Mouse (Mus musculus) MEL (cell line): ENCODE results near the gene Trub1.

ENCODE experiments used
- CTCF ChIP-seq, 3 experiments: IDR thresholded peaks in 2 of 3; conservative IDR thresholded peaks in 1 of 3; 2 replicates each; pipeline ENCODE4 v1.5.1; 2011 to 2012; ENCODE audit warnings: low read length in 3 of 3, low read depth in 2 of 3, mild to moderate bottlenecking in 2 of 3, improper control_type of control experiment in 1 of 3, inconsistent platforms in 1 of 3, mixed read lengths in 1 of 3, moderate library complexity in 1 of 3; ENCODE audit not compliant: control insufficient read depth in 1 of 3, insufficient read depth in 1 of 3, poor library complexity in 1 of 3, severe bottlenecking in 1 of 3
- GABPA ChIP-seq: IDR thresholded peaks from 2 replicates; pipeline ENCODE4 v1.6.1; 2012; ENCODE audit warnings: low read depth, mild to moderate bottlenecking, inconsistent platforms, low read length, improper control_type of control experiment, moderate library complexity
- GATA1 ChIP-seq: IDR thresholded peaks from 2 replicates; pipeline ENCODE4 v1.6.1; 2011; ENCODE audit warnings: low read depth, low read length, improper control_type of control experiment
- MAFK ChIP-seq: IDR thresholded peaks from 2 replicates; pipeline ENCODE4 v1.6.1; 2011; ENCODE audit warnings: low read depth, mild to moderate bottlenecking, low read length, improper control_type of control experiment, borderline replicate concordance
- MXI1 ChIP-seq: IDR thresholded peaks from 2 replicates; pipeline ENCODE4 v1.6.1; 2011; ENCODE audit warnings: mild to moderate bottlenecking, low read depth, low read length, improper control_type of control experiment
- POLR2A ChIP-seq, 2 experiments: IDR thresholded peaks; 2 replicates each; pipeline ENCODE4 v1.6.1; 2011 to 2012; ENCODE audit warnings: low read length in 2 of 2, mild to moderate bottlenecking in 2 of 2, control low read depth in 1 of 2, improper control_type of control experiment in 1 of 2, low read depth in 1 of 2, moderate library complexity in 1 of 2; ENCODE audit not compliant: control insufficient read depth in 1 of 2, insufficient read depth in 1 of 2, poor library complexity in 1 of 2
- POLR2AphosphoS2 ChIP-seq: IDR thresholded peaks from 2 replicates; pipeline ENCODE4 v1.6.1; 2011; ENCODE audit warnings: low read length, improper control_type of control experiment
- POLR2AphosphoS5 ChIP-seq: IDR thresholded peaks from 2 replicates; pipeline ENCODE4 v1.6.1; 2012; ENCODE audit warnings: low read depth, borderline replicate concordance, mild to moderate bottlenecking, inconsistent platforms, low read length, moderate library complexity, mixed read lengths
- RAD21 ChIP-seq: IDR thresholded peaks from 2 replicates; pipeline ENCODE4 v1.6.1; 2011; ENCODE audit warnings: mild to moderate bottlenecking, low read depth, low read length, improper control_type of control experiment
- SMC3 ChIP-seq: IDR thresholded peaks from 2 replicates; pipeline ENCODE4 v1.6.1; 2011; ENCODE audit warnings: low read depth, low read length, improper control_type of control experiment
- TBP ChIP-seq: IDR thresholded peaks from 2 replicates; pipeline ENCODE4 v1.8.0; 2011; ENCODE audit warnings: low read depth, low read length, improper control_type of control experiment
- USF2 ChIP-seq, 2 experiments: IDR thresholded peaks; 2 replicates each; pipeline ENCODE4 v1.6.1; 2011 to 2012; ENCODE audit warnings: improper control_type of control experiment in 2 of 2, low read length in 2 of 2, borderline replicate concordance in 1 of 2, inconsistent platforms in 1 of 2, low read depth in 1 of 2, mild to moderate bottlenecking in 1 of 2; ENCODE audit not compliant: insufficient read depth in 1 of 2
- ZMIZ1 ChIP-seq: IDR thresholded peaks from 2 replicates; pipeline ENCODE4 v1.6.1; 2012; ENCODE audit warnings: low read depth, mild to moderate bottlenecking, inconsistent platforms, low read length, improper control_type of control experiment, moderate library complexity

GRCm38 (mm10) chr19:57491030-57491429, 38.3 kb downstream of the Trub1 start:
- TF ChIP-seq RAD21 (no peak), MAFK (no peak), CTCF (IDR thresholded peaks at IDR 0.05 in 2 of 3, conservative IDR thresholded peaks at IDR 0.05 in 1 of 3; ENCODE audit: control insufficient read depth in 1 of 3, insufficient read depth in 1 of 3, low read depth in 2 of 3, low read length in 3 of 3, poor library complexity in 1 of 3, severe bottlenecking in 1 of 3) (no peak), GATA1 (no peak), USF2 (IDR thresholded peaks at IDR 0.05; ENCODE audit: borderline replicate concordance in 1 of 2, insufficient read depth in 1 of 2, low read depth in 1 of 2, low read length in 2 of 2) (no peak), POLR2AphosphoS2 (no peak), ZMIZ1 (no peak), POLR2A (IDR thresholded peaks at IDR 0.05; ENCODE audit: control insufficient read depth in 1 of 2, insufficient read depth in 1 of 2, low read depth in 1 of 2, low read length in 2 of 2, poor library complexity in 1 of 2) (no peak), GABPA (no peak), POLR2AphosphoS5 (no peak), TBP (no peak), SMC3 (no peak), MXI1 (no peak)
